Mouse (Mus musculus): ENCODE measurements around the gene Slc6a19. TPM values are rescaled to one million over a fixed set of nuclear protein-coding genes. Genes with fewer than 3 reads are reported as not detected.
"Not testable (repeated sequence)": the region's sequence is repeated elsewhere in the genome, so short reads cannot be mapped to it uniquely, and the experiment has no call there.

Slc6a19 gene
- polyA plus RNA-seq (2014; fragmentation: Nextera tagmentation; extraction: Ambion mirVana), result 0.28 and 0.52 TPM in 2 replicates

DNA sequence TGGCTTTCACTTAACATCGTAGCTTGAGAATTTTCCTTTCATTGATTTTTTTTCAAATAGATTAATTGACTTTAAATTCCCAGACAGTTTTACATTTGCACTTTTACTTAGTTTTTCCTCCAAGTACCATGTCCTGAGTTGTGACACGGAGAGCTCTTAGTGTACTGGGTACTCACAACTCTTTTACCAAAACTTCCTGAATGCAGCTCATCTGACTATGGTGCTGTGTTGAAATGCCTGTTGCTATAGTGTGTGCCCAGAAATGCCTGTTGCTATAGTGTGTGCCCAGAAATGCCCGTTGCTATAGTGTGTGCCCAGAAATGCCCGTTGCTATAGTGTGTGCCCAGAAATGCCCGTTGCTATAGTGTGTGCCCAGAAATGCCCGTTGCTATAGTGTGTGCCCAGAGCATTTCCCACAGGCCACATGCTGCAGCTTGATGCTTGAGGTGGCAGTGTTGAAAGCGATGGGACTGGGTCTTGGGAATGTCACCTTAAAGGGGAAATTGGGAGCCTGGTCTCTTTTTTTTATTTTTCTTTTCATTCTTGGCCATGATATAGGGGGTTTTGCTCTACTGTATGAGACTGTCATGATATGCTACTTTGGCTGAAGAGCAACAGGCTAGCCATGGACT is at the start of gene Slc6a19:
Slc6a19 (minus strand) TSS at position 172 of the 632 bp plus-strand sequence.
- Histone ChIP-seq H3K4me2 (ENCODE audit: low read depth) (no peak within 1 kb of the TSS), H3K27me3 (ENCODE audit: control insufficient read depth, insufficient read depth, low read length) (no peaks in the 10 kb centered on the region), H3K9ac (ENCODE audit: low read length) (no peak within 1 kb of the TSS), H3K36me3 (ENCODE audit: control insufficient read depth, insufficient read depth, low read length) (no peaks in the 10 kb centered on the region), H3K4me3 (ENCODE audit: low read depth, low read length) (no peak within 1 kb of the TSS), H3K4me1 (ENCODE audit: control insufficient read depth, insufficient read depth, low read length) (no peaks in the 10 kb centered on the region), H3K9me3 (ENCODE audit: control insufficient read depth, low read length) (no peaks in the 10 kb centered on the region), H3K27ac (ENCODE audit: low read depth, low read length) (no peak within 1 kb of the TSS)
- ATAC-seq (ENCODE audit: insufficient read depth, low FRiP score, low TSS enrichment), result no peak
- 79% methylated on average over 7 of the region's 7 CpGs for WGBS
- no peak for DNase-seq (ENCODE audit: low spot score)

DNA sequence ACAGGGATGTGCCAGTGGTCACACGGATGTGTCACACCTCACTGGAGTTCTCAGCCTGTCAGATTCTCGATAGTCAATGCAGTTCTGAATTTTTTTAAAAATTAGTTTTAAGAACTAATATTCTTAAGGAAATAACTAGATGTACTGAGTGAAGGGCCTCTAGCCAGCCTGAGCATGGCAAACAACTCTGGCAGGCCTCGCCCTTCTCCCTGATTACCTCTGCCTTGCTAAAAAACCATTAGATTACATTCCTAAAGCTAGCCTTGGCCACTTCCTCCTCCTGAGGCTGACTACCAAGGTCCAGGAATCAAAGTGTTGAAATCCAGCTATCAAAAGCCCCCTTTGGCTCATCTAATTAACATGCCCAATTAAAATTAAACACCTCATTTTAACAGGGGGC is 46.6 kb upstream of the Slc6a19 start:
- Histone ChIP-seq H3K9me3 (ENCODE audit: control insufficient read depth, low read length) (no peaks in the 10 kb centered on the region), H3K4me2 (ENCODE audit: low read depth) (no peak overlapping the region), H3K9ac (ENCODE audit: low read length) (no peak overlapping the region), H3K27ac (ENCODE audit: low read depth, low read length) (no peak overlapping the region), H3K27me3 (ENCODE audit: control insufficient read depth, insufficient read depth, low read length) (no peaks in the 10 kb centered on the region), H3K36me3 (ENCODE audit: control insufficient read depth, insufficient read depth, low read length) (no peaks in the 10 kb centered on the region), H3K4me3 (ENCODE audit: low read depth, low read length) (no peak overlapping the region), H3K4me1 (ENCODE audit: control insufficient read depth, insufficient read depth, low read length) (no peaks in the 10 kb centered on the region)
- no peak for DNase-seq (ENCODE audit: low spot score)
- 93% methylated on average over 3 of the region's 3 CpGs for WGBS
- ATAC-seq (ENCODE audit: insufficient read depth, low FRiP score, low TSS enrichment), result no peak

- no peak for ATAC-seq (ENCODE audit: insufficient read depth, low FRiP score, low TSS enrichment)
These were observed 45.8 kb upstream of the Slc6a19 start for GRCm38 (mm10) chr13:73750435-73750834.

DNA sequence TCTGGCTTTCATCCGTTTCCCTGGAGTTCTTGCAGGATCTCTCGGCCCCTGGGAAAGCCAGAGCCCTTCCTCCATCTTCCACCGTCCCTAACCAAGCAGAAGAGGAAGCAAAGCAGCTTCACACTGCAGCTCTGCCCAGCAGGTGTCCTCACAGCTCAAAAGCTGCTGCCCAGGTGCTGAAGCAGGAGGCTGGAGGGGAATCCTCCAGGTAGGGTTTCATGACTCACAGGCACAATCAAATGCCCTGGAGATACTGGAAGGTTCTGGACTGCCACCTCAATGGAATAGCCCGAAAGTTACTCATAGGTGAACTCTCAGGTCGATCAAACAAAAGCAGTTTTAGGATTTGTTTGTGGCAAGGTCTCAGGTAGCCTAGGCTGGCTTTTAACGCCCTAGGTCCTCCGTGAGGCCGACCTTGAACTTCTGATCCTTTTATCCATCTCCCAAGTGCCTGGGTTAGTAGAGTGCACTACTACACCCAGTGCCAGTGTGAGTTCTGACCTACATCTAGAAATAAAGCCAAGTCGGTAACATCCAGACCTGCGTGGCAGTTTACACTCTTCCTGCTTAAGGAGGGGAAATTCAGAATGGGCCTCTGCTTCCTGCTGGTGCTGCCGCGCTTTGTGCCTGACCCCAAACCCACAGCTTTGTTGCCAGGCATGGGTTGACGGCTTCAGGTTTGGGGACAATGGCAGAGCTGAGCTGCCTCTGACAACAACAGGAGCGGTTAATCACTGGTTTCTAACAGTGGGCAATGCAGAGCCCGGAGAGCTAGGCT is 44.2 kb upstream of the Slc6a19 start:
- Histone ChIP-seq H3K4me2 (ENCODE audit: low read depth) (no peak overlapping the region), H3K4me3 (ENCODE audit: low read depth, low read length) (no peak overlapping the region), H3K27me3 (ENCODE audit: control insufficient read depth, insufficient read depth, low read length) (no peaks in the 10 kb centered on the region), H3K9me3 (ENCODE audit: control insufficient read depth, low read length) (no peaks in the 10 kb centered on the region), H3K36me3 (ENCODE audit: control insufficient read depth, insufficient read depth, low read length) (no peaks in the 10 kb centered on the region), H3K27ac (ENCODE audit: low read depth, low read length) (no peak overlapping the region), H3K9ac (ENCODE audit: low read length) (no peak overlapping the region), H3K4me1 (ENCODE audit: control insufficient read depth, insufficient read depth, low read length) (no peaks in the 10 kb centered on the region)
- ATAC-seq (ENCODE audit: insufficient read depth, low FRiP score, low TSS enrichment) (no peak), DNase-seq (ENCODE audit: low spot score) (no peak)
- 41% methylated on average over 15 of the region's 15 CpGs for WGBS

More at GRCm38 (mm10) chr13:73750435-73750834, 45.8 kb upstream of the Slc6a19 start:
- DNase-seq (ENCODE audit: low spot score), result no peak
- H3K4me2 ChIP-seq (ENCODE audit: low read depth), result no peak overlapping the region
- no peaks in the 10 kb centered on the region for H3K9me3 ChIP-seq (ENCODE audit: control insufficient read depth, low read length)
- no peak overlapping the region for H3K4me3 ChIP-seq (ENCODE audit: low read depth, low read length)
- no peak overlapping the region for H3K9ac ChIP-seq (ENCODE audit: low read length)
- H3K27ac ChIP-seq (ENCODE audit: low read depth, low read length), result no peak overlapping the region
- H3K4me1 ChIP-seq (ENCODE audit: control insufficient read depth, insufficient read depth, low read length), result no peaks in the 10 kb centered on the region
- WGBS, result 64% methylated on average over 6 of the region's 6 CpGs
- H3K27me3 ChIP-seq (ENCODE audit: control insufficient read depth, insufficient read depth, low read length), result no peaks in the 10 kb centered on the region
- H3K36me3 ChIP-seq (ENCODE audit: control insufficient read depth, insufficient read depth, low read length), result no peaks in the 10 kb centered on the region

DNA sequence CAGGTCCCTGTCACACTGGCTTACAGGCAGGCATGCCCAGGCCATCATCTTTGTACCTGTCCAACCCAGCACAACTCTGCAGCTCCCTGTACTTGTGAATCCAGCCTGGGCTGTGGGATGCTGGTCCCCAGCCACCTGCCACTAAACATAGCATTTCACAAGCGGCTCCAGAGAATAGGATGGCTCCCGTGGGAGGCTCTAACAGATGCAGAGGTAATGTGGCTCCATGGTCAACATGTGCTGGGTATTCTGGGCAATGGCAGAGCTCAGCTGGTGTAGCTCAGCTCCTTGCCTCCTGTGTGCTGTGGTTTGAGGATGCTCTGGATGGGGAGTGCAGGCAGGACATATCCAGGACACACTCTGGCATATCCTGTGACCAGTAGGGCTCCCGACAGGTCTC is 39.0 kb upstream of the Slc6a19 start:
- H3K36me3 ChIP-seq (ENCODE audit: control insufficient read depth, insufficient read depth, low read length), result no peaks in the 10 kb centered on the region
- DNase-seq (ENCODE audit: low spot score) (no peak), ATAC-seq (ENCODE audit: insufficient read depth, low FRiP score, low TSS enrichment) (no peak)
- WGBS, result 72% methylated on average over 3 of the region's 3 CpGs
- no peak overlapping the region for H3K9ac ChIP-seq (ENCODE audit: low read length)
- no peak overlapping the region for H3K4me2 ChIP-seq (ENCODE audit: low read depth)
- H3K9me3 ChIP-seq (ENCODE audit: control insufficient read depth, low read length), result no peaks in the 10 kb centered on the region
- no peak overlapping the region for H3K27ac ChIP-seq (ENCODE audit: low read depth, low read length)
- H3K4me1 ChIP-seq (ENCODE audit: control insufficient read depth, insufficient read depth, low read length), result no peaks in the 10 kb centered on the region
- H3K4me3 ChIP-seq (ENCODE audit: low read depth, low read length), result no peak overlapping the region
- H3K27me3 ChIP-seq (ENCODE audit: control insufficient read depth, insufficient read depth, low read length), result no peaks in the 10 kb centered on the region

DNA sequence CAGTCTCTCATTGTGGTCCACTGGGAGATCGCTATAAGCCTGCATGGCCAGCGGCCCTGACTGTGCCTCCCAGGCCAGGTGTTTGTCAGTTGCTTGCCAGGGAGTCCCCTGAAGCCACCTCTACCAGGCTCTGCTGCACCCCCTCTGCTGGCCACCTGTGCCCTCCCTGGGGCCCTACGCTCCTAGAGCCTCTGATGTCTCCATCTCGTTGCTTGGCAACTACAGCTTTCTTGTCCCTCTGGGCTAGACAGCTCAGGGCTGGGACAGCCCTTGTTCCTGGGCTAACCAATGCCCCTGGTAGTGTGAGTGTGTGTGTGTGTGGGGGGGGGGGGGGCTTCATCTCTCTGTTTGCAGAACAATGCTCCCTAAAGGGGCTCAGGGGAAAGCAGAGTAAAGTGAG is 38.3 kb upstream of the Slc6a19 start:
- H3K36me3 ChIP-seq (ENCODE audit: control insufficient read depth, insufficient read depth, low read length), result no peaks in the 10 kb centered on the region
- ATAC-seq (ENCODE audit: insufficient read depth, low FRiP score, low TSS enrichment) (no peak), DNase-seq (ENCODE audit: low spot score) (peak; percentile 25)
- H3K4me2 ChIP-seq (ENCODE audit: low read depth), result no peak overlapping the region
- 55% methylated on average over 4 of the region's 4 CpGs for WGBS
- no peaks in the 10 kb centered on the region for H3K9me3 ChIP-seq (ENCODE audit: control insufficient read depth, low read length)
- no peak overlapping the region for H3K4me3 ChIP-seq (ENCODE audit: low read depth, low read length)
- no peak overlapping the region for H3K9ac ChIP-seq (ENCODE audit: low read length)
- H3K4me1 ChIP-seq (ENCODE audit: control insufficient read depth, insufficient read depth, low read length), result no peaks in the 10 kb centered on the region
- H3K27ac ChIP-seq (ENCODE audit: low read depth, low read length), result no peak overlapping the region
- H3K27me3 ChIP-seq (ENCODE audit: control insufficient read depth, insufficient read depth, low read length), result no peaks in the 10 kb centered on the region

- H3K27ac ChIP-seq (ENCODE audit: low read depth, low read length); H3K9ac ChIP-seq (ENCODE audit: low read length); H3K27me3 ChIP-seq (ENCODE audit: control insufficient read depth, insufficient read depth, low read length); DNase-seq (ENCODE audit: low spot score); H3K4me2 ChIP-seq (ENCODE audit: low read depth); ATAC-seq (ENCODE audit: insufficient read depth, low FRiP score, low TSS enrichment); H3K36me3 ChIP-seq (ENCODE audit: control insufficient read depth, insufficient read depth, low read length); H3K4me3 ChIP-seq (ENCODE audit: low read depth, low read length); H3K9me3 ChIP-seq (ENCODE audit: control insufficient read depth, low read length); H3K4me1 ChIP-seq (ENCODE audit: control insufficient read depth, insufficient read depth, low read length): not testable (repeated sequence)
- 63% methylated on average over 2 of the region's 2 CpGs for WGBS
These were observed 35.8 kb upstream of the Slc6a19 start for GRCm38 (mm10) chr13:73740399-73740944.

- Histone ChIP-seq H3K9ac (ENCODE audit: low read length) (no peak overlapping the region), H3K27me3 (ENCODE audit: control insufficient read depth, insufficient read depth, low read length) (peaks cover 4% of the 10 kb centered on the region; the same call in 1 of the 2 replicates), H3K4me1 (ENCODE audit: control insufficient read depth, insufficient read depth, low read length) (peaks cover 7% of the 10 kb centered on the region; the same call in 1 of the 2 replicates), H3K27ac (ENCODE audit: low read depth, low read length) (no peak overlapping the region), H3K9me3 (ENCODE audit: control insufficient read depth, low read length) (no peaks in the 10 kb centered on the region), H3K4me3 (ENCODE audit: low read depth, low read length) (no peak overlapping the region), H3K36me3 (ENCODE audit: control insufficient read depth, insufficient read depth, low read length) (no peaks in the 10 kb centered on the region), H3K4me2 (ENCODE audit: low read depth) (no peak overlapping the region)
- no peak for ATAC-seq (ENCODE audit: insufficient read depth, low FRiP score, low TSS enrichment)
- DNase-seq (ENCODE audit: low spot score), result no peak
- 82% methylated on average over 3 of the region's 3 CpGs for WGBS
These were observed 32.3 kb upstream of the Slc6a19 start for GRCm38 (mm10) chr13:73736943-73737342.
